ENCODE assay signal across 8 mouse cellular contexts in the genomic region with DNA sequence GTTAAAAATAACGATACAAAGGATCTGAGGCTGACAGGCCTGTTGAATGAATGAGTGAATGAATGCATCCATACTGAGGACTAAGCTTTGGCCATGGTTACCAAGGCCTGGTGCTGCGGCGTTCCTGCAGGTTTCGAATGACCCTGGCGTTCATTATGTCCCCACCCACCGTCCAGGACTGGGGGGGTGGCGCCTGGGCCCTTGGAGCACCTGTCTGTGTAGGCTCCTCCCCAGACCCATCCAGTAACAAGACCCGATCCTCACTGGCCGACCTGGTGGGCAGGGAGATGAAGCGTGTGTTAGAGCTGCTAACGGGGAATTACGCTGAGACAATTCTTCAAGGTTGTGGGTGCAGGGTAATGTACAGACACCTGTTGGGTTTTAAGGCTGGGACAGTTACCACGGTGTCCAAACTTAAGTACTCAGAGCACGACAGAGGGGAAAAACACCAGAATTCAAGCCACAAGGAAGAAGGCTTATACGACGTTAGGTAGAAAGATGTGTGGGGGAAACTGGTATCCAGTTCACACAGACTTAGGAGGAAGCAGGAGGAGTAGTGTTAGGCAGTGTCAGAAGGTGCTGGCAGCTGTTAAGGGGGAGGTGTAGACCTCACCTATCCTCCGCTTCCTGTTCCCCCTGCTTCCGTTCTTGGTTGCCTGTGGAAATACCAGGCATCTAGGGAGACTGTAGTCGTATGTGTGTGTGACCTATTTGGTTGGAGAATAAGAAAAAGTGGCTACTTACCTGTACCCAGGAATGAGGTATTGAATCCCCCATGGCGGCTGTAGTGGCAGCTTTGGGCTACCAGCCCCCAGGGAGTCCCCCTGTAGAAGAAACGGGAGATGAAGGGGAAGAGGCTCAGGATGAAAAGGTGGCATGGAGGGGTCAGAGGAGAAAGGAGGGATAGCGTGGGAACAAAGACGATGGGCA. TPM values are rescaled to one million over a fixed set of nuclear protein-coding genes. Genes with fewer than 3 reads are reported as not detected.
DNase-seq lines count a peak whose midpoint lies in the region; ATAC-seq and TF ChIP-seq lines count a peak whose summit lies in the region.

No protein-coding gene starts in this region.

- ATAC-seq in heart, embryonic 15.5 days (replicated peaks; ENCODE audit: insufficient number of reproducible peaks, insufficient read depth, low FRiP score, low read depth), result no peak
- ATAC-seq in forebrain, embryonic 15.5 days (replicated peaks), result peak; percentile 43
- ATAC-seq in limb, embryonic 12.5 days (ENCODE audit: insufficient number of reproducible peaks, insufficient read depth, low FRiP score, low TSS enrichment, low read depth), result peak; percentile 39; the same call in 1 of the 2 replicates

- peak overlapping the region; percentile 97 for H3K4me2 ChIP-seq in heart, embryonic 15.5 days
- H3K4me2 ChIP-seq in forebrain, embryonic 15.5 days (replicated peaks), result peak overlapping the region; percentile 95
- peak overlapping the region; percentile 99 for H3K4me2 ChIP-seq in limb, embryonic 12.5 days

- no peak for TF ChIP-seq POLR2A in small intestine, adult 2 months (IDR thresholded peaks at IDR 0.05; ENCODE audit: low read depth, low read length)

- peaks cover 16% of the 10 kb centered on the region for H3K4me1 ChIP-seq in heart, embryonic 15.5 days (replicated peaks)
- H3K4me1 ChIP-seq in forebrain, embryonic 15.5 days, result peaks cover 21% of the 10 kb centered on the region
- H3K4me1 ChIP-seq in limb, embryonic 12.5 days (replicated peaks), result peaks cover 20% of the 10 kb centered on the region
- peaks cover 7% of the 10 kb centered on the region for H3K4me1 ChIP-seq in small intestine, adult 2 months (ENCODE audit: control insufficient read depth, insufficient read depth, insufficient read length, low read length)

- H3K4me3 ChIP-seq in heart, embryonic 15.5 days, result peak overlapping the region; percentile 91
- peak overlapping the region; percentile 66 for H3K4me3 ChIP-seq in forebrain, embryonic 15.5 days
- H3K4me3 ChIP-seq in limb, embryonic 12.5 days (replicated peaks), result peak overlapping the region; percentile 80
- H3K4me3 ChIP-seq in small intestine, adult 2 months (ENCODE audit: low read depth, low read length), result peak overlapping the region; percentile 31

- peak overlapping the region; percentile 44 for H3K9ac ChIP-seq in heart, embryonic 15.5 days
- H3K9ac ChIP-seq in forebrain, embryonic 15.5 days (replicated peaks), result peak overlapping the region; percentile 87; the same call in 1 of the 2 replicates
- peak overlapping the region; percentile 37; the same call in 1 of the 2 replicates for H3K9ac ChIP-seq in limb, embryonic 12.5 days (replicated peaks)

- TF ChIP-seq CTCF in small intestine, adult 2 months (IDR thresholded peaks at IDR 0.05; ENCODE audit: extremely low read depth, insufficient read length, insufficient replicate concordance, low read depth, low read length), result no peak

- no peaks in the 10 kb centered on the region for H3K27me3 ChIP-seq in heart, embryonic 15.5 days
- no peaks in the 10 kb centered on the region for H3K27me3 ChIP-seq in forebrain, embryonic 15.5 days
- H3K27me3 ChIP-seq in limb, embryonic 12.5 days, result no peaks in the 10 kb centered on the region
- H3K27me3 ChIP-seq in small intestine, adult 2 months (ENCODE audit: control insufficient read depth, insufficient read depth, low read length), result no peaks in the 10 kb centered on the region

- 41% methylated on average over 23 of the region's 23 CpGs for WGBS in heart, embryonic 15.5 days
- 43% methylated on average over 23 of the region's 23 CpGs for WGBS in forebrain, embryonic 15.5 days
- 40% methylated on average over 23 of the region's 23 CpGs for WGBS in limb, embryonic 12.5 days
- 34% methylated on average over 23 of the region's 23 CpGs for WGBS in small intestine, adult 2 months

- H3K27ac ChIP-seq in heart, embryonic 15.5 days, result peak overlapping the region; percentile 89
- H3K27ac ChIP-seq in forebrain, embryonic 15.5 days (replicated peaks), result peak overlapping the region; percentile 94
- peak overlapping the region; percentile 41; the same call in 1 of the 2 replicates for H3K27ac ChIP-seq in limb, embryonic 12.5 days
- no peak overlapping the region for H3K27ac ChIP-seq in small intestine, adult 2 months (ENCODE audit: insufficient read depth, low read depth, low read length)

- no peak for DNase-seq in heart, adult 8-10 months (ENCODE audit: low spot score)
- peak; percentile 72 for DNase-seq in ZHBTc4 (ENCODE audit: low read depth, low spot score)
- DNase-seq in layer of hippocampus, adult 9-11 months, result no peak
- no peak for DNase-seq in left cerebral cortex, adult 18-20 months (ENCODE audit: low spot score in 2 of 2)

- no peaks in the 10 kb centered on the region for H3K9me3 ChIP-seq in heart, embryonic 15.5 days (replicated peaks)
- H3K9me3 ChIP-seq in forebrain, embryonic 15.5 days, result no peaks in the 10 kb centered on the region
- no peaks in the 10 kb centered on the region for H3K9me3 ChIP-seq in limb, embryonic 12.5 days

- peaks cover 21% of the 10 kb centered on the region for H3K36me3 ChIP-seq in heart, embryonic 15.5 days
- peaks cover 65% of the 10 kb centered on the region for H3K36me3 ChIP-seq in forebrain, embryonic 15.5 days
- peaks cover 67% of the 10 kb centered on the region for H3K36me3 ChIP-seq in limb, embryonic 12.5 days
- H3K36me3 ChIP-seq in small intestine, adult 2 months (ENCODE audit: control insufficient read depth, insufficient read depth, low read length), result peaks cover 14% of the 10 kb centered on the region

RNA-seq across cellular contexts. Expression of gene 2310061I04Rik, which starts 0.7 kb away (rescaled TPM):
- 23.9 and 27.6 TPM in 2 replicates for polyA plus RNA-seq in heart, embryonic 15.5 days (2015; fragmentation: Nextera tagmentation; extraction: Ambion mirVana)
- 100 to 1,000 TPM in 3 of 4 experiments, 10 to 100 TPM in 1; 85.5 to 115 (median 106) TPM for total RNA-seq in heart, adult 8-10 months (2022)
- polyA plus RNA-seq in forebrain, embryonic 15.5 days (2015; fragmentation: Nextera tagmentation; extraction: Ambion mirVana), result 37.9 and 41.5 TPM in 2 replicates
- 18.6 and 24.8 TPM in 2 replicates for polyA plus RNA-seq in limb, embryonic 12.5 days (2016; fragmentation: Nextera tagmentation; extraction: Ambion mirVana)
- polyA plus RNA-seq in small intestine, adult 2 months (2012; rRNA removed), result 82.8 and 142 TPM in 2 replicates
- 10 to 100 TPM; 56.4 to 57.5 TPM for total RNA-seq in left cerebral cortex, adult 18-20 months (2021)

RNA-seq across cellular contexts. Expression of gene Atat1, which starts 12.0 kb away (rescaled TPM):
- polyA plus RNA-seq in heart, embryonic 15.5 days (2015; fragmentation: Nextera tagmentation; extraction: Ambion mirVana), result 38.7 and 50.7 TPM in 2 replicates
- total RNA-seq in heart, adult 8-10 months (2022), result 1 to 10 TPM; 6.6 to 9.3 (median 8.3) TPM
- 421 and 435 TPM in 2 replicates for polyA plus RNA-seq in forebrain, embryonic 15.5 days (2015; fragmentation: Nextera tagmentation; extraction: Ambion mirVana)
- polyA plus RNA-seq in limb, embryonic 12.5 days (2016; fragmentation: Nextera tagmentation; extraction: Ambion mirVana), result 139 and 143 TPM in 2 replicates
- 24.7 and 56.1 TPM in 2 replicates for polyA plus RNA-seq in small intestine, adult 2 months (2012; rRNA removed)
- 10 to 100 TPM; 53.6 to 56.3 TPM for total RNA-seq in left cerebral cortex, adult 18-20 months (2021)

RNA-seq across cellular contexts. Expression of gene Mrps18b, which starts 18.3 kb away (rescaled TPM):
- polyA plus RNA-seq in heart, embryonic 15.5 days (2015; fragmentation: Nextera tagmentation; extraction: Ambion mirVana), result 64.2 and 69.2 TPM in 2 replicates
- total RNA-seq in heart, adult 8-10 months (2022), result 10 to 100 TPM; 56.1 to 73.8 (median 57.0) TPM
- polyA plus RNA-seq in forebrain, embryonic 15.5 days (2015; fragmentation: Nextera tagmentation; extraction: Ambion mirVana), result 53.1 and 54.1 TPM in 2 replicates
- polyA plus RNA-seq in limb, embryonic 12.5 days (2016; fragmentation: Nextera tagmentation; extraction: Ambion mirVana), result 61.2 and 66.8 TPM in 2 replicates
- 49.0 and 63.4 TPM in 2 replicates for polyA plus RNA-seq in small intestine, adult 2 months (2012; rRNA removed)
- 10 to 100 TPM; 39.9 to 41.3 TPM for total RNA-seq in left cerebral cortex, adult 18-20 months (2021)

RNA-seq across cellular contexts. Expression of gene Dhx16, which starts 18.3 kb away (rescaled TPM):
- polyA plus RNA-seq in heart, embryonic 15.5 days (2015; fragmentation: Nextera tagmentation; extraction: Ambion mirVana), result 19.7 and 31.1 TPM in 2 replicates
- total RNA-seq in heart, adult 8-10 months (2022), result 10 to 100 TPM; 18.7 to 20.8 (median 20.1) TPM
- 36.3 and 38.0 TPM in 2 replicates for polyA plus RNA-seq in forebrain, embryonic 15.5 days (2015; fragmentation: Nextera tagmentation; extraction: Ambion mirVana)
- polyA plus RNA-seq in limb, embryonic 12.5 days (2016; fragmentation: Nextera tagmentation; extraction: Ambion mirVana), result 56.9 and 64.3 TPM in 2 replicates
- 47.0 and 64.3 TPM in 2 replicates for polyA plus RNA-seq in small intestine, adult 2 months (2012; rRNA removed)
- total RNA-seq in left cerebral cortex, adult 18-20 months (2021), result 10 to 100 TPM; 30.6 to 32.3 TPM

RNA-seq across cellular contexts. Expression of gene Ppp1r10, which starts 18.3 kb away (rescaled TPM):
- 26.5 and 28.1 TPM in 2 replicates for polyA plus RNA-seq in heart, embryonic 15.5 days (2015; fragmentation: Nextera tagmentation; extraction: Ambion mirVana)
- 10 to 100 TPM; 22.7 to 42.3 (median 25.8) TPM for total RNA-seq in heart, adult 8-10 months (2022)
- 51.5 and 53.9 TPM in 2 replicates for polyA plus RNA-seq in forebrain, embryonic 15.5 days (2015; fragmentation: Nextera tagmentation; extraction: Ambion mirVana)
- 50.4 and 50.7 TPM in 2 replicates for polyA plus RNA-seq in limb, embryonic 12.5 days (2016; fragmentation: Nextera tagmentation; extraction: Ambion mirVana)
- 15.1 and 33.3 TPM in 2 replicates for polyA plus RNA-seq in small intestine, adult 2 months (2012; rRNA removed)
- total RNA-seq in left cerebral cortex, adult 18-20 months (2021), result 10 to 100 TPM; 62.9 to 63.7 TPM

Comparison
In these comparisons a context has a peak if more than half of its experiments do, and no peak if none do; other contexts are left out.
1. H3K4me3 ChIP-seq: peak in every context shown above with its lines; median percentile 91 in heart, embryonic 15.5 days; 80 in limb, embryonic 12.5 days; 66 in forebrain, embryonic 15.5 days; 31 in small intestine, adult 2 months.
2. H3K9ac ChIP-seq: peak in every context shown above with its lines; median percentile 87 in forebrain, embryonic 15.5 days; 44 in heart, embryonic 15.5 days; 37 in limb, embryonic 12.5 days.